Mouse (Mus musculus): ENCODE measurements around the gene Maip1. TPM values are rescaled to one million over a fixed set of nuclear protein-coding genes. Genes with fewer than 3 reads are reported as not detected.

Maip1 gene
- 19.4 and 19.5 TPM in 2 replicates for polyA plus RNA-seq (2016; fragmentation: Nextera tagmentation; extraction: Ambion mirVana)

- Histone ChIP-seq H3K4me3 (peak within 1 kb of the TSS; percentile 77), H3K9me3 (no peaks in the 10 kb centered on the region), H3K27ac (peak within 1 kb of the TSS; percentile 93), H3K36me3 (peaks cover 2% of the 10 kb centered on the region; the same call in 1 of the 2 replicates), H3K4me1 (peaks cover 24% of the 10 kb centered on the region), H3K9ac (peak within 1 kb of the TSS; percentile 83), H3K4me2 (replicated peaks) (peak within 1 kb of the TSS; percentile 73), H3K27me3 (no peaks in the 10 kb centered on the region)
- under 1% methylated on average over 72 of the region's 72 CpGs for WGBS
- peak; percentile 75; the same call in 1 of the 2 replicates for ATAC-seq (ENCODE audit: insufficient number of reproducible peaks, insufficient read depth, low FRiP score, low TSS enrichment)
Observed at GRCm38 (mm10) chr1:57406187-57407151, at the start of gene Maip1, which contains the start of gene Tyw5. Maip1 (plus strand) TSS chr1:57406328. Tyw5 (minus strand) TSS chr1:57407101.

GRCm38 (mm10) chr1:57358546-57358945, 47.6 kb upstream of the Maip1 start:
- H3K27me3 ChIP-seq: no peaks in the 10 kb centered on the region
- no peaks in the 10 kb centered on the region for H3K9me3 ChIP-seq
- no peak overlapping the region for H3K4me3 ChIP-seq
- H3K4me2 ChIP-seq (replicated peaks): no peak overlapping the region
- H3K27ac ChIP-seq: no peak overlapping the region
- no peak for ATAC-seq (ENCODE audit: insufficient number of reproducible peaks, insufficient read depth, low FRiP score, low TSS enrichment)
- 37% methylated on average over 5 of the region's 5 CpGs for WGBS
- H3K36me3 ChIP-seq: no peaks in the 10 kb centered on the region
- no peaks in the 10 kb centered on the region for H3K4me1 ChIP-seq
- H3K9ac ChIP-seq: no peak overlapping the region

DNA sequence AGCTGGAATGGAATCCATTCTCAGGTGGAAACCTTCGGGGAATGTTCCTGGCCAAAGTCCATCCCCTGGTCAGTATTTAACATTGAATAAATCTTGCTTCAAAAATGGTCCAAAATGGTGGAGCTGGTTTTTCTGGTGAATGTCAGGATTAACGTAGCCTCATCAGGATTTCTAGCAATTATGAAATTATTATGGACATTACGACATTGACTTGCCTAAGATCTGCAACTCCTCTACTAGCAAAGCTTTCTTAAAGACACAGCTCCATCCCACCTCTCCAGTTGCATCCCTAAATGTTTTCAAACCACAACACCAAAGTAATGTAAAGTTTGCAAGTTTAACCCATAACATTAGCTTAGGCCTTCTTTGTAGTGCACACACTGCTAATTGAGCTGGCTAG, 38.7 kb upstream of the Maip1 start:
- ATAC-seq (ENCODE audit: insufficient number of reproducible peaks, insufficient read depth, low FRiP score, low TSS enrichment): no peak
- H3K4me2 ChIP-seq (replicated peaks): no peak overlapping the region
- H3K4me3 ChIP-seq: no peak overlapping the region
- no peak overlapping the region for H3K9ac ChIP-seq
- no peaks in the 10 kb centered on the region for H3K36me3 ChIP-seq
- no peaks in the 10 kb centered on the region for H3K4me1 ChIP-seq
- H3K27me3 ChIP-seq: no peaks in the 10 kb centered on the region
- no peaks in the 10 kb centered on the region for H3K9me3 ChIP-seq
- 95% methylated on average over 3 of the region's 3 CpGs for WGBS
- H3K27ac ChIP-seq: no peak overlapping the region

- H3K9me3 ChIP-seq: no peaks in the 10 kb centered on the region
- 85% methylated on average over 4 of the region's 4 CpGs for WGBS
- no peaks in the 10 kb centered on the region for H3K4me1 ChIP-seq
- H3K4me3 ChIP-seq: no peak overlapping the region
- ATAC-seq (ENCODE audit: insufficient number of reproducible peaks, insufficient read depth, low FRiP score, low TSS enrichment): no peak
- no peaks in the 10 kb centered on the region for H3K36me3 ChIP-seq
- no peaks in the 10 kb centered on the region for H3K27me3 ChIP-seq
- no peak overlapping the region for H3K4me2 ChIP-seq (replicated peaks)
- H3K27ac ChIP-seq: no peak overlapping the region
- H3K9ac ChIP-seq: no peak overlapping the region
Observed at GRCm38 (mm10) chr1:57369111-57369510, 37.0 kb upstream of the Maip1 start.

DNA sequence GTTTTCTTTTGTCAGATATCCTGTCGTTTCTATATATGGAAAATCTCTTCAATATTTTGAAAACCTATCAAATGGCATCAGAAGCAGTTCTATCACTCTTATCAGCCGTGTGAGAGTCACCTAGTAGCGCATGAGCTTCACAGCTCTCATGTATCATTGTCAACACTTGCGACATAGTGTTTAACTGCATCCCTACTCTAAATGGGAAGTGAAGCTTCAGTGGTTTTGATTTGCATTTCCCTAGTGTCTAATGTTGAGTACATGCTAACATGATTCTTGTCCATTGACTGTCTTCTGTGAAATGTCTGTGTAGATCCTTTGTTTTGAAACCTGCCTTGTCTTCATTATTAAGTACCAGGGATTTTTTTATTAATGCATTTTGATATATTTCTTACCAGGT, 35.7 kb upstream of the Maip1 start:
- Histone ChIP-seq H3K27me3 (no peaks in the 10 kb centered on the region), H3K36me3 (no peaks in the 10 kb centered on the region), H3K27ac (no peak overlapping the region), H3K9ac (no peak overlapping the region), H3K9me3 (no peaks in the 10 kb centered on the region), H3K4me2 (replicated peaks) (no peak overlapping the region), H3K4me1 (no peaks in the 10 kb centered on the region), H3K4me3 (no peak overlapping the region)
- WGBS: 87% methylated on average over 4 of the region's 4 CpGs
- ATAC-seq (ENCODE audit: insufficient number of reproducible peaks, insufficient read depth, low FRiP score, low TSS enrichment): no peak

GRCm38 (mm10) chr1:57375276-57375675, 30.9 kb upstream of the Maip1 start:
- 92% methylated on average over 2 of the region's 2 CpGs for WGBS

GRCm38 (mm10) chr1:57376806-57377205, 29.3 kb upstream of the Maip1 start:
- Histone ChIP-seq H3K27ac (no peak overlapping the region), H3K4me3 (peak overlapping the region; percentile 85), H3K4me2 (replicated peaks) (peak overlapping the region; percentile 98), H3K9ac (no peak overlapping the region), H3K36me3 (no peaks in the 10 kb centered on the region), H3K27me3 (no peaks in the 10 kb centered on the region), H3K4me1 (peaks cover 6% of the 10 kb centered on the region; the same call in 1 of the 2 replicates), H3K9me3 (no peaks in the 10 kb centered on the region)
- 64% methylated on average over 6 of the region's 6 CpGs for WGBS
- ATAC-seq (ENCODE audit: insufficient number of reproducible peaks, insufficient read depth, low FRiP score, low TSS enrichment): no peak

More at GRCm38 (mm10) chr1:57375276-57375675, 30.9 kb upstream of the Maip1 start:
- no peaks in the 10 kb centered on the region for H3K36me3 ChIP-seq
- no peak overlapping the region for H3K27ac ChIP-seq
- H3K4me1 ChIP-seq: peaks cover 6% of the 10 kb centered on the region; the same call in 1 of the 2 replicates
- no peak overlapping the region for H3K4me3 ChIP-seq
- H3K9ac ChIP-seq: no peak overlapping the region
- no peak for ATAC-seq (ENCODE audit: insufficient number of reproducible peaks, insufficient read depth, low FRiP score, low TSS enrichment)
- no peak overlapping the region for H3K4me2 ChIP-seq (replicated peaks)
- H3K9me3 ChIP-seq: no peaks in the 10 kb centered on the region
- no peaks in the 10 kb centered on the region for H3K27me3 ChIP-seq

GRCm38 (mm10) chr1:57377376-57378341, 28.5 kb upstream of the Maip1 start, which contains the start of gene 1700066M21Rik:
1700066M21Rik (plus strand) TSS chr1:57377620.
- H3K4me3 ChIP-seq: peak within 1 kb of the TSS; percentile 85
- ATAC-seq (ENCODE audit: insufficient number of reproducible peaks, insufficient read depth, low FRiP score, low TSS enrichment): peak; percentile 93

GRCm38 (mm10) chr1:57386519-57386918, 19.6 kb upstream of the Maip1 start:
- ATAC-seq (ENCODE audit: insufficient number of reproducible peaks, insufficient read depth, low FRiP score, low TSS enrichment): no peak

More at GRCm38 (mm10) chr1:57377376-57378341, 28.5 kb upstream of the Maip1 start, which contains the start of gene 1700066M21Rik:
- under 1% methylated on average over 80 of the region's 81 CpGs for WGBS
- Histone ChIP-seq H3K4me1 (peaks cover 6% of the 10 kb centered on the region; the same call in 1 of the 2 replicates), H3K27ac (peak within 1 kb of the TSS; percentile 69), H3K9ac (peak within 1 kb of the TSS; percentile 93), H3K36me3 (no peaks in the 10 kb centered on the region), H3K27me3 (no peaks in the 10 kb centered on the region), H3K4me2 (replicated peaks) (peak within 1 kb of the TSS; percentile 98), H3K9me3 (no peaks in the 10 kb centered on the region)

DNA sequence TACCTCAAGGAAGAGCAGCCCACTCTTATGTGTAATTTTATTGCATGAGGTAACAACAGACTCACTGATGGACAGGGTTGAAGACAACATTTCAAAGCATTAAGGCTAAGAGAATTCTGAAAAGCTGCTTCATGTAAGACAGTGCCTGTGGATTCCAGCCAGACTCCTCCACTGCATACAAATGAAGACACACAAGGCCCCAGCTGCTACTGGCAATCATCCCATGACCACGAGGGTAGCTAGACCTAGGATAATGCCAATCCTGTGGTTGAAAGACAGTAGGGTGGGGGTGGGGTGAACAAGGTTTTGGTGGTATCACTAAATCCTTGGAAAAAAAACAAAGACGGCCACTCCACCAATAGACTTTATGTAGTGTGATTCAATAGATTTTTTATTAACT, 18.3 kb upstream of the Maip1 start:
- Histone ChIP-seq H3K4me2 (replicated peaks) (no peak overlapping the region), H3K4me3 (no peak overlapping the region), H3K36me3 (peaks cover 19% of the 10 kb centered on the region), H3K27ac (no peak overlapping the region), H3K27me3 (no peaks in the 10 kb centered on the region), H3K4me1 (no peaks in the 10 kb centered on the region), H3K9ac (no peak overlapping the region), H3K9me3 (no peaks in the 10 kb centered on the region)
- no peak for ATAC-seq (ENCODE audit: insufficient number of reproducible peaks, insufficient read depth, low FRiP score, low TSS enrichment)
- 76% methylated on average over 2 of the region's 2 CpGs for WGBS

More at GRCm38 (mm10) chr1:57386519-57386918, 19.6 kb upstream of the Maip1 start:
- Histone ChIP-seq H3K9me3 (no peaks in the 10 kb centered on the region), H3K4me3 (no peak overlapping the region), H3K9ac (no peak overlapping the region), H3K4me1 (no peaks in the 10 kb centered on the region), H3K27me3 (no peaks in the 10 kb centered on the region), H3K4me2 (replicated peaks) (no peak overlapping the region), H3K27ac (no peak overlapping the region), H3K36me3 (peaks cover 16% of the 10 kb centered on the region)
